Mouse (Mus musculus) embryonic facial prominence, embryonic 11.5 days (tissue): ENCODE measurements around the gene Il6ra. TPM values are rescaled to one million over a fixed set of nuclear protein-coding genes. Genes with fewer than 3 reads are reported as not detected.
A peak's percentile ranks its signal among the peaks of the same experiment; 100 is the strongest.

Experiments used
- ATAC-seq: fragments of 200-750 bp; cut with Nextera tagmentation; replicated peaks from 2 replicates; pipeline ENCODE4 v1.8.0; 2017; ENCODE audit warnings: low read depth; ENCODE audit not compliant: insufficient number of reproducible peaks, low FRiP score, low TSS enrichment
- DNase-seq: peaks from one replicate; pipeline ENCODE4 v3.0.0-alpha.2; 2015; ENCODE audit warnings: low spot score
- H3K27ac ChIP-seq: fragments of 300-500 bp; sonication (generic); replicated peaks from 2 replicates; pipeline ENCODE4 v1.5.1; 2014; ENCODE audit warnings: mild to moderate bottlenecking, low read depth, low read length, control low read depth
- H3K27me3 ChIP-seq: fragments of 300-500 bp; sonication (generic); 2 replicates; pipeline ENCODE4 v1.6.1; 2014; ENCODE audit warnings: mild to moderate bottlenecking, low read length, moderate library complexity, mixed read lengths; ENCODE audit not compliant: control insufficient read depth, insufficient read depth
- H3K36me3 ChIP-seq: fragments of 300-500 bp; sonication (generic); replicated peaks from 2 replicates; pipeline ENCODE4 v1.6.1; 2014; ENCODE audit warnings: low read depth, mild to moderate bottlenecking, low read length, moderate library complexity, mixed read lengths; ENCODE audit not compliant: control insufficient read depth, insufficient read depth
- H3K4me1 ChIP-seq: fragments of 300-500 bp; sonication (generic); 2 replicates; pipeline ENCODE4 v1.6.1; 2014; ENCODE audit warnings: low read length, mixed read lengths; ENCODE audit not compliant: control insufficient read depth, insufficient read depth
- H3K4me2 ChIP-seq: fragments of 300-500 bp; sonication (generic); 2 replicates; pipeline ENCODE4 v1.6.1; 2014; ENCODE audit warnings: low read depth, mild to moderate bottlenecking, control low read depth, low read length, moderate library complexity
- H3K4me3 ChIP-seq: fragments of 300-500 bp; sonication (generic); 2 replicates; pipeline ENCODE4 v1.5.1; 2014; ENCODE audit warnings: low read depth, low read length, control low read depth
- H3K9ac ChIP-seq: fragments of 300-500 bp; sonication (generic); replicated peaks from 2 replicates; pipeline ENCODE4 v1.6.1; 2014; ENCODE audit warnings: mild to moderate bottlenecking, control low read depth, low read length
- H3K9me3 ChIP-seq: fragments of 300-500 bp; sonication (generic); replicated peaks from 2 replicates; pipeline ENCODE4 v1.6.1; 2016; ENCODE audit warnings: mild to moderate bottlenecking, low read length, inconsistent platforms, mixed read lengths; ENCODE audit not compliant: control insufficient read depth
- WGBS: fragments of 180-500 bp; shearing (Covaris S2); extraction: QIAGEN DNeasy Blood & Tissue Kit; methylation state at CpG from one replicate; pipeline ENCODE4 v1.1.7; 2014; 5-methylcytosine and 5-hydroxymethylcytosine counted together
- polyA plus RNA-seq: library from polyadenylated mRNA; unstranded; fragments of >200 nt; fragmentation: Nextera tagmentation; extraction: Ambion mirVana; gene quantifications from 2 replicates; pipeline ENCODE4 v1.2.1, GENCODE M21; 2014

The Il6ra gene
- polyA plus RNA-seq, 1 experiment from 2014 or later = 0.21 TPM

- Histone ChIP-seq H3K9me3 (no peaks in the 10 kb centered on the region), H3K27ac (no peak overlapping the region), H3K36me3 (no peaks in the 10 kb centered on the region), H3K4me2 (no peak overlapping the region), H3K4me3 (no peak overlapping the region), H3K4me1 (no peaks in the 10 kb centered on the region), H3K27me3 (no peaks in the 10 kb centered on the region), H3K9ac (no peak overlapping the region)
- ATAC-seq = no peak
- no peak for DNase-seq
- WGBS = 79% methylated on average over 8 of the region's 8 CpGs
Observed at GRCm38 (mm10) chr3:89871339-89871914, 41.6 kb downstream of the Il6ra start.

- H3K36me3 ChIP-seq = no peaks in the 10 kb centered on the region
- 54% methylated on average over 22 of the region's 22 CpGs for WGBS
- ATAC-seq = no peak
- H3K27ac ChIP-seq = no peak overlapping the region
- H3K27me3 ChIP-seq = no peaks in the 10 kb centered on the region
- no peaks in the 10 kb centered on the region for H3K9me3 ChIP-seq
- no peak overlapping the region for H3K4me2 ChIP-seq
- H3K9ac ChIP-seq = no peak overlapping the region
- no peak overlapping the region for H3K4me3 ChIP-seq
- no peaks in the 10 kb centered on the region for H3K4me1 ChIP-seq
- DNase-seq = no peak
Observed at GRCm38 (mm10) chr3:89870472-89871271, 42.3 kb downstream of the Il6ra start.

GRCm38 (mm10) chr3:89869556-89869955 lies 43.4 kb downstream of the Il6ra start:
- Histone ChIP-seq H3K27ac (no peak overlapping the region), H3K27me3 (no peaks in the 10 kb centered on the region), H3K9ac (no peak overlapping the region), H3K4me1 (no peaks in the 10 kb centered on the region), H3K4me3 (no peak overlapping the region), H3K4me2 (no peak overlapping the region), H3K36me3 (no peaks in the 10 kb centered on the region), H3K9me3 (no peaks in the 10 kb centered on the region)
- DNase-seq (no peak), ATAC-seq (no peak)
- 64% methylated on average over 9 of the region's 9 CpGs for WGBS

- Histone ChIP-seq H3K27me3 (no peaks in the 10 kb centered on the region), H3K4me2 (no peak overlapping the region), H3K27ac (no peak overlapping the region), H3K9me3 (no peaks in the 10 kb centered on the region), H3K4me1 (no peaks in the 10 kb centered on the region), H3K4me3 (no peak overlapping the region), H3K9ac (no peak overlapping the region), H3K36me3 (no peaks in the 10 kb centered on the region)
- DNase-seq (no peak), ATAC-seq (no peak)
- WGBS = 65% methylated on average over 9 of the region's 9 CpGs
Observed at GRCm38 (mm10) chr3:89868956-89869355, 44.0 kb downstream of the Il6ra start.

- peak; percentile 38 for DNase-seq
- Histone ChIP-seq H3K9ac (no peak overlapping the region), H3K27ac (no peak overlapping the region), H3K4me3 (no peak overlapping the region), H3K27me3 (no peaks in the 10 kb centered on the region), H3K36me3 (no peaks in the 10 kb centered on the region), H3K9me3 (no peaks in the 10 kb centered on the region), H3K4me2 (no peak overlapping the region), H3K4me1 (no peaks in the 10 kb centered on the region)
- no peak for ATAC-seq
- WGBS = 38% methylated on average over 7 of the region's 7 CpGs
Observed at GRCm38 (mm10) chr3:89868357-89868756, 44.6 kb downstream of the Il6ra start.

GRCm38 (mm10) chr3:89867651-89868050 lies 45.3 kb downstream of the Il6ra start:
- no peak overlapping the region for H3K9ac ChIP-seq
- DNase-seq (peak; percentile 30), ATAC-seq (no peak)
- H3K27me3 ChIP-seq = no peaks in the 10 kb centered on the region
- no peaks in the 10 kb centered on the region for H3K9me3 ChIP-seq
- H3K4me3 ChIP-seq = no peak overlapping the region
- H3K36me3 ChIP-seq = no peaks in the 10 kb centered on the region
- 78% methylated on average over 4 of the region's 4 CpGs for WGBS
- no peaks in the 10 kb centered on the region for H3K4me1 ChIP-seq
- H3K4me2 ChIP-seq = no peak overlapping the region
- H3K27ac ChIP-seq = no peak overlapping the region

GRCm38 (mm10) chr3:89865764-89866163 lies 47.2 kb downstream of the Il6ra start:
- DNase-seq = no peak
- WGBS = 80% methylated on average over 4 of the region's 4 CpGs
- Histone ChIP-seq H3K27ac (no peak overlapping the region), H3K4me3 (no peak overlapping the region), H3K4me1 (no peaks in the 10 kb centered on the region), H3K4me2 (no peak overlapping the region), H3K36me3 (no peaks in the 10 kb centered on the region), H3K9me3 (no peaks in the 10 kb centered on the region), H3K27me3 (no peaks in the 10 kb centered on the region), H3K9ac (no peak overlapping the region)
- no peak for ATAC-seq

- no peak for DNase-seq
- no peak overlapping the region for H3K9ac ChIP-seq
- H3K9me3 ChIP-seq = no peaks in the 10 kb centered on the region
- no peak overlapping the region for H3K4me3 ChIP-seq
- ATAC-seq = no peak
- no peak overlapping the region for H3K27ac ChIP-seq
- no peaks in the 10 kb centered on the region for H3K4me1 ChIP-seq
- H3K27me3 ChIP-seq = no peaks in the 10 kb centered on the region
- H3K4me2 ChIP-seq = no peak overlapping the region
- 68% methylated on average over 6 of the region's 6 CpGs for WGBS
- no peaks in the 10 kb centered on the region for H3K36me3 ChIP-seq
Observed at GRCm38 (mm10) chr3:89865020-89865419, 48.0 kb downstream of the Il6ra start.
